Mouse (Mus musculus): Measurements from ENCODE around the gene Asic2. TPM values are rescaled to one million over a fixed set of nuclear protein-coding genes. Genes with fewer than 3 reads are reported as not detected.

Asic2 gene
- polyA plus RNA-seq, 1 experiment: 1.0 TPM

- no peak for DNase-seq (ENCODE audit: low read depth, low spot score)
Observed at GRCm38 (mm10) chr11:81860250-81860972, 107.8 kb downstream of the Asic2 start, which contains the start of gene 5530401A14Rik. TSS of gene 5530401A14Rik (plus strand) at chr11:81860673.

GRCm38 (mm10) chr11:81847773-81848490 lies 120.3 kb downstream of the Asic2 start:
- 16% methylated on average over 1 of the region's 1 CpGs for WGBS
- DNase-seq (ENCODE audit: low read depth, low spot score): no peak

More at GRCm38 (mm10) chr11:81860250-81860972, 107.8 kb downstream of the Asic2 start, which contains the start of gene 5530401A14Rik:
- 37% methylated on average over 4 of the region's 4 CpGs for WGBS

- DNase-seq (ENCODE audit: low read depth, low spot score): no peak
- 62% methylated on average over 3 of the region's 3 CpGs for WGBS
Observed at GRCm38 (mm10) chr11:81845686-81846036, 122.6 kb downstream of the Asic2 start.

GRCm38 (mm10) chr11:81845010-81845685 lies 123.1 kb downstream of the Asic2 start:
- DNase-seq (ENCODE audit: low read depth, low spot score): no peak
- WGBS: 62% methylated on average over 5 of the region's 5 CpGs

- WGBS: 26% methylated on average over 2 of the region's 2 CpGs
- no peak for DNase-seq (ENCODE audit: low read depth, low spot score)
Observed at GRCm38 (mm10) chr11:81841001-81841400, 127.3 kb downstream of the Asic2 start.

- WGBS: 76% methylated on average over 4 of the region's 4 CpGs
- DNase-seq (ENCODE audit: low read depth, low spot score): no peak
Observed at GRCm38 (mm10) chr11:81838426-81838825, 129.8 kb downstream of the Asic2 start.

- WGBS: 40% methylated on average over 1 of the region's 1 CpGs
- DNase-seq (ENCODE audit: low read depth, low spot score): no peak
Observed at GRCm38 (mm10) chr11:81832381-81832780, 135.9 kb downstream of the Asic2 start.

GRCm38 (mm10) chr11:81816531-81816930 lies 151.7 kb downstream of the Asic2 start:
- DNase-seq (ENCODE audit: low read depth, low spot score): no peak
- WGBS: 30% methylated on average over 5 of the region's 5 CpGs

GRCm38 (mm10) chr11:81814816-81815215 lies 153.4 kb downstream of the Asic2 start:
- WGBS: 86% methylated on average over 1 of the region's 1 CpGs
- no peak for DNase-seq (ENCODE audit: low read depth, low spot score)

GRCm38 (mm10) chr11:81806905-81807659 lies 161.2 kb downstream of the Asic2 start:
- no peak for DNase-seq (ENCODE audit: low read depth, low spot score)
- 49% methylated on average over 11 of the region's 11 CpGs for WGBS

- DNase-seq (ENCODE audit: low read depth, low spot score): no peak
- 54% methylated on average over 2 of the region's 2 CpGs for WGBS
Observed at GRCm38 (mm10) chr11:81803544-81803943, 164.7 kb downstream of the Asic2 start.

- no peak for DNase-seq (ENCODE audit: low read depth, low spot score)
- 8% methylated on average over 1 of the region's 1 CpGs for WGBS
Observed at GRCm38 (mm10) chr11:81802614-81803013, 165.6 kb downstream of the Asic2 start.

GRCm38 (mm10) chr11:81800899-81801298 lies 167.4 kb downstream of the Asic2 start:
- DNase-seq (ENCODE audit: low read depth, low spot score): no peak
- 71% methylated on average over 4 of the region's 4 CpGs for WGBS

GRCm38 (mm10) chr11:81793588-81793987 lies 174.7 kb downstream of the Asic2 start:
- 79% methylated on average over 2 of the region's 2 CpGs for WGBS
- no peak for DNase-seq (ENCODE audit: low read depth, low spot score)

- DNase-seq (ENCODE audit: low read depth, low spot score): no peak
- WGBS: 63% methylated on average over 1 of the region's 1 CpGs
Observed at GRCm38 (mm10) chr11:81791579-81791978, 176.7 kb downstream of the Asic2 start.

GRCm38 (mm10) chr11:81780596-81780995 lies 187.7 kb downstream of the Asic2 start:
- no peak for DNase-seq (ENCODE audit: low read depth, low spot score)
- WGBS: 76% methylated on average over 2 of the region's 2 CpGs

GRCm38 (mm10) chr11:81779881-81780280 lies 188.4 kb downstream of the Asic2 start:
- WGBS: 69% methylated on average over 7 of the region's 7 CpGs

GRCm38 (mm10) chr11:81771195-81771895 lies 196.9 kb downstream of the Asic2 start:
- no peak for DNase-seq (ENCODE audit: low read depth, low spot score)
- 35% methylated on average over 7 of the region's 7 CpGs for WGBS

More at GRCm38 (mm10) chr11:81779881-81780280, 188.4 kb downstream of the Asic2 start:
- DNase-seq (ENCODE audit: low read depth, low spot score): no peak

GRCm38 (mm10) chr11:81769691-81770260 lies 198.5 kb downstream of the Asic2 start:
- DNase-seq (ENCODE audit: low read depth, low spot score): no peak

More at GRCm38 (mm10) chr11:81769691-81770260, 198.5 kb downstream of the Asic2 start:
- 56% methylated on average over 5 of the region's 5 CpGs for WGBS

Data from large intestine, adult 2 months (tissue).